Mouse (Mus musculus) megakaryocyte, embryonic 14.5 days (primary cell): ENCODE data around the gene Plce1.

ENCODE experiments used
- FLI1 ChIP-seq: IDR thresholded peaks from 2 replicates; pipeline ENCODE4 v1.6.1; 2012; ENCODE audit warnings: low read length, inconsistent platforms, mixed read lengths
- GATA1 ChIP-seq: IDR thresholded peaks from 3 replicates; pipeline ENCODE4 v1.6.1; 2012; ENCODE audit warnings: mixed read lengths, low read length, inconsistent platforms, borderline replicate concordance

- TF ChIP-seq GATA1 = no peak
- TF ChIP-seq FLI1 = no peak
Observed at GRCm38 (mm10) chr19:38514417-38515184, 33.7 kb downstream of the Plce1 start.
